Mouse (Mus musculus) heart, adult 2 months (tissue): ENCODE results near the gene Pcdh11x. TPM values are rescaled to one million over a fixed set of nuclear protein-coding genes. Genes with fewer than 3 reads are reported as not detected.
A peak's percentile ranks its signal among the peaks of the same experiment; 100 is the strongest.

ENCODE experiments used
- DNase-seq, 2 experiments: peaks; one replicate each; pipeline ENCODE4 v3.0.0; 2021
- H3K27ac ChIP-seq: fragments of 200-600 bp; 2 replicates; pipeline ENCODE4 v1.8.1; 2022
- H3K27me3 ChIP-seq: fragments of 200-500 bp; 2 replicates; pipeline ENCODE4 v1.6.1; 2012; ENCODE audit warnings: mild to moderate bottlenecking, low read length, inconsistent platforms, mixed read lengths; ENCODE audit not compliant: control insufficient read depth, insufficient read depth
- H3K36me3 ChIP-seq: fragments of 200-500 bp; 2 replicates; pipeline ENCODE4 v1.6.1; 2012; ENCODE audit warnings: low read length, inconsistent platforms; ENCODE audit not compliant: control insufficient read depth, insufficient read depth
- H3K4me1 ChIP-seq: fragments of 200-500 bp; 2 replicates; pipeline ENCODE4 v1.6.1; 2011; ENCODE audit warnings: low read length; ENCODE audit not compliant: control insufficient read depth, insufficient read depth
- H3K4me3 ChIP-seq: fragments of 200-600 bp; 2 replicates; pipeline ENCODE4 v1.8.1; 2022
- H3K79me2 ChIP-seq: fragments of 200-500 bp; replicated peaks from 2 replicates; pipeline ENCODE4 v1.6.1; 2012; ENCODE audit warnings: mild to moderate bottlenecking, inconsistent platforms, low read length, moderate library complexity, mixed read lengths; ENCODE audit not compliant: control insufficient read depth, insufficient read depth
- H3K9ac ChIP-seq: fragments of 200-500 bp; 2 replicates; pipeline ENCODE4 v1.6.1; 2012; ENCODE audit warnings: low read depth, mild to moderate bottlenecking, control low read depth, inconsistent platforms, low read length, mixed read lengths
- CTCF ChIP-seq: fragments of 200-600 bp; IDR thresholded peaks from 2 replicates; pipeline ENCODE4 v1.8.1; 2022; ENCODE audit warnings: antibody characterized with exemption, mild to moderate bottlenecking, moderate library complexity
- EP300 ChIP-seq: fragments of 200-500 bp; IDR thresholded peaks from 2 replicates; pipeline ENCODE4 v1.6.1; 2011; ENCODE audit warnings: low read depth, low read length, control low read depth; ENCODE audit not compliant: insufficient read depth
- POLR2A ChIP-seq: fragments of 200-500 bp; IDR thresholded peaks from 2 replicates; pipeline ENCODE4 v1.6.1; 2011; ENCODE audit warnings: mild to moderate bottlenecking, low read depth, low read length, control low read depth; ENCODE audit not compliant: insufficient read depth
- WGBS: fragments of 180-500 bp; shearing (Covaris S2); methylation state at CpG from one replicate; pipeline ENCODE4 v1.1.7; 2018; 5-methylcytosine and 5-hydroxymethylcytosine counted together
- intact Hi-C: fragments of 180-260 bp; cut with DNase I; formaldehyde crosslinking; loops from one replicate; pipeline ENCODE4 v1.15.1; 2025
- long read RNA-seq: library from polyadenylated mRNA; stranded (forward); transcript quantifications from one replicate; pipeline ENCODE4 v2.0.0, GENCODE M21; 2021
- polyA plus RNA-seq: library from polyadenylated mRNA; depleted of rRNA; stranded (reverse); fragments of >200 nt; gene quantifications from 2 replicates; pipeline ENCODE4 v1.2.3, GENCODE M21; 2012; rRNA removed
- total RNA-seq, 2 experiments: library from RNA; stranded (reverse); gene quantifications; 2 replicates each; pipeline ENCODE4 v1.2.3; 2021

Pcdh11x gene
- total RNA-seq (under 1 TPM in 1 of 2 experiments, not detected in 1; 0.10 TPM), polyA plus RNA-seq (0.08 TPM in 1 of 2 replicates, not detected in the other)
- long read RNA-seq, partial matches to known transcripts: 0 of 1 reads
- long read RNA-seq, other reads (novel, unspliced or antisense): 1 of 1 reads

GRCm38 (mm10) chrX:120290011-120290899 is at the start of gene Pcdh11x:
Gene Pcdh11x, plus strand, starts transcription at chrX:120290259.
- H3K4me1 ChIP-seq: no peaks in the 10 kb centered on the region; the same call in 1 of the 2 replicates
- no peak for DNase-seq
- 11% methylated on average over 39 of the region's 40 CpGs for WGBS
- no peaks in the 10 kb centered on the region for H3K36me3 ChIP-seq
- H3K27ac ChIP-seq: no peak within 1 kb of the TSS
- H3K4me3 ChIP-seq: peak within 1 kb of the TSS; percentile 26
- H3K9ac ChIP-seq: 0 out of 2 replicates have a peak within 1 kb of the TSS, but pooled peaks have one; percentile 30
- peaks cover 2% of the 10 kb centered on the region; the same call in 1 of the 2 replicates for H3K27me3 ChIP-seq
- H3K79me2 ChIP-seq: no peaks in the 10 kb centered on the region
- TF ChIP-seq CTCF (no peak), POLR2A (no peak), EP300 (no peak)
- intact Hi-C loops: no loop called here

- Histone ChIP-seq H3K4me1 (no peaks in the 10 kb centered on the region), H3K36me3 (no peaks in the 10 kb centered on the region), H3K4me3 (no peak overlapping the region), H3K27ac (no peak overlapping the region), H3K9ac (no peak overlapping the region), H3K79me2 (no peaks in the 10 kb centered on the region), H3K27me3 (no peaks in the 10 kb centered on the region)
- no peak for TF ChIP-seq EP300
- TF ChIP-seq CTCF: no peak
- TF ChIP-seq POLR2A: no peak
- WGBS: 55% methylated on average over 2 of the region's 2 CpGs
- DNase-seq: no peak
- intact Hi-C loops: no loop called here
Measured at GRCm38 (mm10) chrX:120260089-120260488, 30.0 kb upstream of the Pcdh11x start.

GRCm38 (mm10) chrX:120285522-120285921 is 4.5 kb upstream of the Pcdh11x start:
- Histone ChIP-seq H3K4me3 (no peak overlapping the region), H3K9ac (no peak overlapping the region), H3K36me3 (no peaks in the 10 kb centered on the region), H3K79me2 (no peaks in the 10 kb centered on the region), H3K27ac (no peak overlapping the region), H3K4me1 (no peaks in the 10 kb centered on the region), H3K27me3 (peaks cover 2% of the 10 kb centered on the region; the same call in 1 of the 2 replicates)
- no peak for DNase-seq
- no peak for TF ChIP-seq EP300
- TF ChIP-seq CTCF: peak; percentile 36
- intact Hi-C loops: no loop called here

GRCm38 (mm10) chrX:120287502-120287901 is 2.6 kb upstream of the Pcdh11x start:
- Histone ChIP-seq H3K9ac (no peak overlapping the region), H3K27me3 (peaks cover 2% of the 10 kb centered on the region; the same call in 1 of the 2 replicates), H3K79me2 (no peaks in the 10 kb centered on the region), H3K4me1 (no peaks in the 10 kb centered on the region; the same call in 1 of the 2 replicates), H3K27ac (no peak overlapping the region), H3K36me3 (no peaks in the 10 kb centered on the region), H3K4me3 (no peak overlapping the region)
- WGBS: 7% methylated on average over 1 of the region's 1 CpGs
- intact Hi-C loops: no loop called here
- DNase-seq: no peak
- TF ChIP-seq POLR2A: no peak
- no peak for TF ChIP-seq EP300
- peak; percentile 16; the same call in 1 of the 2 replicates for TF ChIP-seq CTCF

GRCm38 (mm10) chrX:120290900-120291280 is 831 bp downstream of the Pcdh11x start:
- Histone ChIP-seq H3K79me2 (no peaks in the 10 kb centered on the region), H3K4me3 (no peak overlapping the region), H3K9ac (no peak overlapping the region), H3K27me3 (peaks cover 2% of the 10 kb centered on the region; the same call in 1 of the 2 replicates), H3K4me1 (no peaks in the 10 kb centered on the region; the same call in 1 of the 2 replicates), H3K27ac (no peak overlapping the region), H3K36me3 (no peaks in the 10 kb centered on the region)
- WGBS: 13% methylated on average over 18 of the region's 18 CpGs
- TF ChIP-seq EP300: no peak
- no peak for TF ChIP-seq CTCF
- TF ChIP-seq POLR2A: no peak
- intact Hi-C loops: no loop called here
- no peak for DNase-seq

GRCm38 (mm10) chrX:120291696-120292095 is 1.6 kb downstream of the Pcdh11x start:
- H3K79me2 ChIP-seq: no peaks in the 10 kb centered on the region
- 12% methylated on average over 13 of the region's 13 CpGs for WGBS
- intact Hi-C loops: no loop called here
- no peak overlapping the region for H3K9ac ChIP-seq
- H3K4me1 ChIP-seq: no peaks in the 10 kb centered on the region; the same call in 1 of the 2 replicates
- peaks cover 2% of the 10 kb centered on the region; the same call in 1 of the 2 replicates for H3K27me3 ChIP-seq
- DNase-seq: no peak
- no peaks in the 10 kb centered on the region for H3K36me3 ChIP-seq
- no peak overlapping the region for H3K27ac ChIP-seq
- TF ChIP-seq EP300 (no peak), CTCF (no peak), POLR2A (no peak)
- H3K4me3 ChIP-seq: no peak overlapping the region
